Mouse (Mus musculus): ENCODE results near the gene Cyp2j8. TPM values are rescaled to one million over a fixed set of nuclear protein-coding genes. Genes with fewer than 3 reads are reported as not detected.
"Not testable (repeated sequence)": the region's sequence is repeated elsewhere in the genome, so short reads cannot be mapped to it uniquely, and the experiment has no call there.

Cyp2j8 gene
- total RNA-seq (2021) (not detected), polyA plus RNA-seq (2012; rRNA removed) (not detected in 2 replicates)
- long read RNA-seq, result 0 reads

DNA sequence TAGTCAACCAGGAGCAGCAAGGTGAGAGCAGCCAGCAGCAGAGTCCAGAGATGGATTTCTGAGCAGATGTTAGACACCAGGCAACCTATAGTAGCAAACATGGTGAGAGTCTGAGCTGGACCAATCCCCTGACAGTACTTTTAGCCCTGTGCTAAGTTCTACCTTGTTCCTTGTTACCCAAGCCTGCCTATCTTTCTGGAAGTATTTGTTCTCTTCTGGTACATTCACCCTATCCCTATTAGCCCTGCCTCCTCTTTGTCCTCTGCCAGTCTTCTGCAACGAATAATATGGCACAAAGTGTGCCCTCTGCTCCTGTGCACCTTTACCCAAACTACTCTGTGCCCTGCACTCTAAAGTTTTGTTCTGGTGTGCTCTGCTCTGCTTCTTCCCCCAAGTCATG, at the start of gene Cyp2j8:
Gene Cyp2j8 (minus strand): TSS at position 101 of the 400 bp plus-strand sequence.
- no peak for DNase-seq

GRCm38 (mm10) chr4:96553133-96553819, 46.1 kb upstream of the Cyp2j8 start, which contains the start of gene Cyp2j6:
TSS of gene Cyp2j6 (minus strand) at chr4:96553661.
- DNase-seq, result peak; percentile 66

- DNase-seq, result no peak
These were observed 44.4 kb upstream of the Cyp2j8 start for GRCm38 (mm10) chr4:96551619-96552018.

DNA sequence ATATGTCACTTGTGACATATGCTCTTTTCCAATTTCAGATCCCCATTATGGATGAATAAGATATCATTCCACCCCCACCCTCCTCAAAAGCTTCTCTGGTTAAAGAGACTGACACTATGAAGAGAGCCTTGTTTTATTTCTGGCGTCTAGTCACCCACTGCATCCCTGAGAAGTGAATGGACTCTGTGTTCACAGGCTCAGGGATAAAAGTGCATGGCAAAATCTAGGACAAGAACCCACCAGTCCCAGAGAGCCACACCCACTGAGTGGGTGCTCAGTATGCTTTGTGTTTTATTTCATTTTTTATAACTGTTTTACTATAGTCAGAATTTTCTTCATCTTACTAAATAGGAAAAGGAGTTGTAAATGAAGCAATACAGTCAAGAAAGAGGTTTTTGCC, 38.8 kb upstream of the Cyp2j8 start:
- no peak for DNase-seq

DNA sequence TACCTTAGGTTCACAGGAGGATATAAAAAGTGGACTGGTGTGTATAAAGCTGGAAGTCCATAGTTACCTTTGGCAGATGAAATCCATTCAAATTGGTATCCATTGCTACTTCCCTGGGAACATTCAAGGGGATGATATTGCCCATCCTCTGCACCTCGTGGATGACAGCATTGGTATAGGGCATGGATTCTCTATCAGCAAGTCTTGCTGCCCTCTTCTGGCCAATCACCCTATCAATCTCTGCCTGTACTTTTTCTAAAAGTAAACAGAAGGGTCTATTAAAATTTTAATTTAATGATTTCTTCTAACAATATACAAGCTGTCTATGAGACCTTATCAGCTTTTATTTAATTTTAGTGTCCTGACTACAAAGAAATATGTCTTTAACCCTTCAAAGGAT, 18.6 kb upstream of the Cyp2j8 start:
- peak; percentile 3 for DNase-seq

DNA sequence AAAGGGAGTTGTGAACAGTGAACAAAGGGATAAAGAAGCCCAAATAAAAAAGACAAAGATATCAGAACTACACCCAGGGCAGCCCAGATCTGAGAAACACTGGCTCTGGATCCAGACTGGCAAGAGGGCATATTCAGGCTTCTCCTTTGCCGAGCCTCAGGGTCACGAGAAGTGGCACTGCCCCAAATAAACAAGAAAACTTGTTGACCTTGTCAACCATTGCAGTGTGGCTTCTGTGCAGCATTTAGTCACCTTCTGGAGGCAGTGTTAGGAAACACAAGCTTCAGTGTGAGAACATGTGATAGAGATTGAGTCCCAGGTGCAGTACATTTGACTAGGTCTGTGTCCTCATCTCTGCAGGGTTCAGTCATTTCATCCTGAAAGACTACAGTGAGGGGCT, 15.1 kb upstream of the Cyp2j8 start:
- peak; percentile 29 for DNase-seq

- DNase-seq, result no peak
These were observed 2.9 kb upstream of the Cyp2j8 start for GRCm38 (mm10) chr4:96510083-96510482.

- DNase-seq, result not testable (repeated sequence)
These were observed 43.7 kb downstream of the Cyp2j8 start for GRCm38 (mm10) chr4:96463311-96464060.

Other genes starting within 250 kb of the Cyp2j8 start
- gene Cyp2j11, start 158.7 kb downstream of the Cyp2j8 start, total RNA-seq (2021), result not detected
- not detected in 2 replicates for gene Cyp2j11, start 158.7 kb downstream of the Cyp2j8 start, polyA plus RNA-seq (2012; rRNA removed)
- gene Cyp2j6, start 46.3 kb upstream of the Cyp2j8 start, total RNA-seq (2021), result 1 to 10 TPM; 6.0 to 6.1 TPM
- 4.2 and 4.6 TPM in 2 replicates for gene Cyp2j6, start 46.3 kb upstream of the Cyp2j8 start, polyA plus RNA-seq (2012; rRNA removed)
- 1 to 10 TPM; 1.0 to 1.7 TPM for gene Cyp2j9, start 84.2 kb upstream of the Cyp2j8 start, total RNA-seq (2021)
- gene Cyp2j9, start 84.2 kb upstream of the Cyp2j8 start, polyA plus RNA-seq (2012; rRNA removed), result 1.2 and 1.5 TPM in 2 replicates
- 1 to 10 TPM in 1 of 2 experiments, not detected in 1; 1.2 TPM for gene Cyp2j5, start 156.8 kb upstream of the Cyp2j8 start, total RNA-seq (2021)
- not detected in 2 replicates for gene Cyp2j5, start 156.8 kb upstream of the Cyp2j8 start, polyA plus RNA-seq (2012; rRNA removed)

Data from adrenal gland, adult 2 months (tissue).